ENCODE assay signal across 15 mouse cellular contexts in the genomic region with DNA sequence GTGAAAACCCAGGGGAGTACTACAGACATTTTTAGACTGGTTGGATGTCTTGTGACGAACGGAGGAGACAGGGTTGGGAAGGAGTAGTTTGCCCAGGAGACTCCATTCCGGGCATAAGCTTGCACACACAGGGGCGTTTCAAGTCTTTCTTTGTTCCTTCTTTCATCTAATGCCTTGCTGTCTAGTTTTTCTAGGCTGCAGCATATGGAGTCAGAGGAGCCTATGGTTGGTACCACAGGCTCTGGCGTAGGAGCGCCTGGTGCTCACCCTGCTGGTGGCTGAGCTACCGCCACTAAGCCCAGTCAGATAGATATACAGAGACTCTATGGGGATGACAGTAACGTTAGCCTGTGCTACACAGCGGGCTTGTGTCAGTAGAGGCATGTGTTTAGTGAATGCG. TPM values are rescaled to one million over a fixed set of nuclear protein-coding genes. Genes with fewer than 3 reads are reported as not detected.
DNase-seq lines count a peak whose midpoint lies in the region; ATAC-seq and TF ChIP-seq lines count a peak whose summit lies in the region.
"Had no signal": no experiment of that assay in that cellular context is flagged by ENCODE, and none has a peak within 500 bp of the region (broad histone marks: within the 10 kb centered on the region; RNA-seq: fewer than 3 reads in every experiment).

No protein-coding gene starts in this region.

- ATAC-seq in frontal cortex, adult (ENCODE audit: low TSS enrichment), result peak; percentile 83
- no peak for ATAC-seq in limb, embryonic 12.5 days (ENCODE audit: insufficient number of reproducible peaks, insufficient read depth, low FRiP score, low TSS enrichment, low read depth)
- ATAC-seq in hindbrain, embryonic 16.5 days, result peak; percentile 44; the same call in 1 of the 2 replicates
- no peak for ATAC-seq in midbrain, postnatal 0 days (ENCODE audit: low FRiP score)

- H3K9ac ChIP-seq in limb, embryonic 12.5 days (replicated peaks), result no peak overlapping the region
- H3K9ac ChIP-seq in hindbrain, embryonic 16.5 days (ENCODE audit: low read depth, low read length), result no peak overlapping the region
- H3K9ac ChIP-seq in midbrain, postnatal 0 days (replicated peaks; ENCODE audit: low read length, poor library complexity, severe bottlenecking), result no peak overlapping the region
- H3K9ac ChIP-seq: embryonic facial prominence, embryonic 15.5 days; midbrain, embryonic 12.5 days had no signal

- no peaks in the 10 kb centered on the region for H3K9me3 ChIP-seq in limb, embryonic 12.5 days
- H3K9me3 ChIP-seq in limb, embryonic 10.5 days (replicated peaks), result no peaks in the 10 kb centered on the region
- no peaks in the 10 kb centered on the region for H3K9me3 ChIP-seq in hindbrain, embryonic 16.5 days (ENCODE audit: control insufficient read depth, low read length)
- H3K9me3 ChIP-seq in midbrain, postnatal 0 days (ENCODE audit: low read length), result no peaks in the 10 kb centered on the region
- H3K9me3 ChIP-seq: embryonic facial prominence, embryonic 15.5 days; midbrain, embryonic 12.5 days had no signal

- no peak for DNase-seq in frontal cortex, postnatal 25 days (ENCODE audit: low spot score in 2 of 2)
- no peak for DNase-seq in limb, embryonic 10.5 days (ENCODE audit: low spot score)
- no peak for DNase-seq in midbrain, postnatal 0 days (ENCODE audit: low spot score)
- no peak for DNase-seq in cerebellum, adult 11-12 months
- no peak for DNase-seq in heart, postnatal 10 days
- DNase-seq: adrenal gland, adult 2 months; cerebellum, adult 8-10 months; heart, adult 11 months; kidney, postnatal 25 days; lung, adult 18-20 months had no signal

- WGBS in limb, embryonic 12.5 days, result 77% methylated on average over 10 of the region's 10 CpGs
- WGBS in limb, embryonic 10.5 days, result 86% methylated on average over 10 of the region's 10 CpGs
- 68% methylated on average over 10 of the region's 10 CpGs for WGBS in hindbrain, embryonic 16.5 days
- WGBS in midbrain, postnatal 0 days, result 68% methylated on average over 10 of the region's 10 CpGs

- TF ChIP-seq CTCF in midbrain, postnatal 0 days (IDR thresholded peaks at IDR 0.05), result peak; percentile 20

- no peak overlapping the region for H3K4me3 ChIP-seq in limb, embryonic 12.5 days (replicated peaks)
- no peak overlapping the region for H3K4me3 ChIP-seq in limb, embryonic 10.5 days
- no peak overlapping the region for H3K4me3 ChIP-seq in hindbrain, embryonic 16.5 days (ENCODE audit: low read length)
- no peak overlapping the region for H3K4me3 ChIP-seq in midbrain, postnatal 0 days (ENCODE audit: low read depth, low read length)
- H3K4me3 ChIP-seq: embryonic facial prominence, embryonic 15.5 days; midbrain, embryonic 12.5 days had no signal

- intact Hi-C loops in heart, postnatal 10 days (cut with DNase I), result no loop called here

- no peak overlapping the region for H3K4me2 ChIP-seq in limb, embryonic 12.5 days
- no peak overlapping the region for H3K4me2 ChIP-seq in hindbrain, embryonic 16.5 days (ENCODE audit: low read length)
- H3K4me2 ChIP-seq in midbrain, postnatal 0 days (ENCODE audit: low read depth, low read length, poor library complexity, severe bottlenecking), result no peak overlapping the region
- H3K4me2 ChIP-seq: embryonic facial prominence, embryonic 15.5 days; midbrain, embryonic 12.5 days had no signal

- no peaks in the 10 kb centered on the region for H3K27me3 ChIP-seq in limb, embryonic 12.5 days
- H3K27me3 ChIP-seq in limb, embryonic 10.5 days (ENCODE audit: low read depth, poor library complexity, severe bottlenecking), result no peaks in the 10 kb centered on the region
- H3K27me3 ChIP-seq in hindbrain, embryonic 16.5 days (replicated peaks; ENCODE audit: control insufficient read depth, insufficient read depth, low read length), result no peaks in the 10 kb centered on the region
- H3K27me3 ChIP-seq in midbrain, postnatal 0 days (ENCODE audit: insufficient read depth, low read length), result no peaks in the 10 kb centered on the region
- H3K27me3 ChIP-seq: embryonic facial prominence, embryonic 15.5 days; midbrain, embryonic 12.5 days had no signal

- H3K36me3 ChIP-seq in limb, embryonic 12.5 days, result no peaks in the 10 kb centered on the region
- H3K36me3 ChIP-seq in limb, embryonic 10.5 days, result no peaks in the 10 kb centered on the region
- H3K36me3 ChIP-seq in hindbrain, embryonic 16.5 days (ENCODE audit: control insufficient read depth, insufficient read depth, low read length), result no peaks in the 10 kb centered on the region
- no peaks in the 10 kb centered on the region for H3K36me3 ChIP-seq in midbrain, postnatal 0 days (ENCODE audit: insufficient read depth, low read length)
- H3K36me3 ChIP-seq: embryonic facial prominence, embryonic 15.5 days; midbrain, embryonic 12.5 days had no signal

- peak overlapping the region; percentile 66; the same call in 1 of the 2 replicates for H3K27ac ChIP-seq in limb, embryonic 12.5 days
- H3K27ac ChIP-seq in limb, embryonic 10.5 days, result no peak overlapping the region
- no peak overlapping the region for H3K27ac ChIP-seq in hindbrain, embryonic 16.5 days (ENCODE audit: low read depth, low read length)
- no peak overlapping the region for H3K27ac ChIP-seq in midbrain, postnatal 0 days (ENCODE audit: low read depth, low read length)
- H3K27ac ChIP-seq: embryonic facial prominence, embryonic 15.5 days; midbrain, embryonic 12.5 days had no signal

- H3K4me1 ChIP-seq in limb, embryonic 12.5 days (replicated peaks), result peaks cover 63% of the 10 kb centered on the region
- peaks cover 31% of the 10 kb centered on the region for H3K4me1 ChIP-seq in limb, embryonic 10.5 days
- H3K4me1 ChIP-seq in hindbrain, embryonic 16.5 days (ENCODE audit: control insufficient read depth, insufficient read depth, low read depth, low read length), result peaks cover 7% of the 10 kb centered on the region
- 0 out of 2 replicates have a peak, but pooled peaks cover 4% of the 10 kb centered on the region for H3K4me1 ChIP-seq in midbrain, postnatal 0 days (ENCODE audit: insufficient read depth, low read length)
- H3K4me1 ChIP-seq: midbrain, embryonic 12.5 days had no signal

RNA-seq across cellular contexts. Expression of a gene that starts 42.0 kb away (rescaled TPM):
- 56.3 and 59.1 TPM in 2 replicates for polyA plus RNA-seq in limb, embryonic 12.5 days (2016; fragmentation: Nextera tagmentation; extraction: Ambion mirVana)
- polyA plus RNA-seq in limb, embryonic 10.5 days (2016; fragmentation: Nextera tagmentation; extraction: Ambion mirVana), result 42.5 and 49.6 TPM in 2 replicates
- polyA plus RNA-seq in hindbrain, embryonic 16.5 days (2015; fragmentation: Nextera tagmentation; extraction: Ambion mirVana), result 65.8 and 68.6 TPM in 2 replicates
- total RNA-seq in midbrain, postnatal 0 days (2014; rRNA removed), result 62.0 and 78.0 TPM in 2 replicates
- 69.2 and 71.5 TPM in 2 replicates for polyA plus RNA-seq in midbrain, postnatal 0 days (2015; fragmentation: Nextera tagmentation; extraction: Ambion mirVana)
- 10 to 100 TPM; 17.3 to 18.3 TPM for total RNA-seq in heart, postnatal 10 days (2021)

Comparison
In these comparisons a context has a peak if more than half of its experiments do, and no peak if none do; other contexts are left out.
1. ATAC-seq: peak in frontal cortex, adult (single experiment) and hindbrain, embryonic 16.5 days (single experiment); none in limb, embryonic 12.5 days (single experiment) and midbrain, postnatal 0 days (single experiment).